In genomic region chr13:43787262-43787661, GRCm38 (mm10) we compare ENCODE assay signal across 14 mouse cellular contexts. TPM values are rescaled to one million over a fixed set of nuclear protein-coding genes. Genes with fewer than 3 reads are reported as not detected.
DNase-seq lines count a peak whose midpoint lies in the region; ATAC-seq and TF ChIP-seq lines count a peak whose summit lies in the region.
"Had no signal": no experiment of that assay in that cellular context is flagged by ENCODE, and none has a peak within 500 bp of the region (broad histone marks: within the 10 kb centered on the region; RNA-seq: fewer than 3 reads in every experiment).

No protein-coding gene starts in this region.

- no peak for TF ChIP-seq POLR2A in brain, embryonic 14.5 days (IDR thresholded peaks at IDR 0.05; ENCODE audit: borderline replicate concordance, extremely low read depth, insufficient read depth, insufficient read length, poor library complexity, severe bottlenecking)

- no peak for TF ChIP-seq CTCF in brain, embryonic 14.5 days (IDR thresholded peaks at IDR 0.05; ENCODE audit: borderline replicate concordance, extremely low read depth, insufficient read depth, insufficient read length)

- ATAC-seq in CD4-positive, CD25-positive, alpha-beta regulatory T cell, adult 4 months = no peak
- ATAC-seq: forebrain, postnatal 0 days; midbrain, embryonic 16.5 days had no signal

- peak; percentile 18 for DNase-seq in CD4-positive, CD25-positive, alpha-beta regulatory T cell, adult 2 months (ENCODE audit: low read depth, low spot score)
- DNase-seq in brain, embryonic 14.5 days (ENCODE audit: low read depth) = peak; percentile 30
- peak; percentile 22 for DNase-seq in kidney, adult 18-20 months
- peak; percentile 36 to 70 for DNase-seq in kidney, postnatal 36 days
- no peak for DNase-seq in frontal cortex, adult 2 months (ENCODE audit: extremely low spot score in 1 of 2, low spot score in 1 of 2)
- DNase-seq in cerebellum, adult 9-10 months = no peak
- DNase-seq in heart, postnatal 4 days = no peak
- DNase-seq: adrenal gland, postnatal 25 days; cerebellum, postnatal 25 days; forebrain, postnatal 0 days; layer of hippocampus, adult 9-11 months; lung, postnatal 4 days had no signal

RNA-seq across cellular contexts. Expression of gene Cd83, which starts 2.7 kb away (rescaled TPM):
- polyA plus RNA-seq in CD4-positive, CD25-positive, alpha-beta regulatory T cell, adult 4 months (2017; shearing (Covaris generic)) = 100 to 1,000 TPM; 294 to 385 TPM
- polyA plus RNA-seq in brain, embryonic 14.5 days (2012; rRNA removed) = 5.9 and 9.8 TPM in 2 replicates
- 8.4 and 11.4 TPM in 2 replicates for polyA plus RNA-seq in frontal cortex, adult 2 months (2012; rRNA removed)
- 1 to 10 TPM; 2.3 to 2.7 TPM for total RNA-seq in heart, postnatal 4 days (2021)

Comparison
In these comparisons a context has a peak if more than half of its experiments do, and no peak if none do; other contexts are left out.
1. DNase-seq: peak in CD4-positive, CD25-positive, alpha-beta regulatory T cell, adult 2 months (single experiment), brain, embryonic 14.5 days (single experiment), kidney, adult 18-20 months (single experiment) and kidney, postnatal 36 days (2 of 2); none in frontal cortex, adult 2 months (0 of 2), cerebellum, adult 9-10 months (single experiment) and heart, postnatal 4 days (single experiment).
2. RNA of gene Cd83, which starts 2.7 kb away (polyA plus RNA-seq): 294 to 385 TPM in CD4-positive, CD25-positive, alpha-beta regulatory T cell, adult 4 months; 8.4 to 11.4 TPM in frontal cortex, adult 2 months and 5.9 to 9.8 TPM in brain, embryonic 14.5 days; every median in the first group is over 10 times any median in the second.